Mouse (Mus musculus) CD4-positive, CD25-positive, alpha-beta regulatory T cell, adult 4 months (primary cell): ENCODE results near the gene Zfp184. TPM values are rescaled to one million over a fixed set of nuclear protein-coding genes. Genes with fewer than 3 reads are reported as not detected.

ENCODE experiments used
- polyA plus RNA-seq, 2 experiments: library from polyadenylated mRNA; unstranded; fragments of 100-300 nt; shearing (Covaris generic); gene quantifications; one replicate each; pipeline ENCODE4 v1.2.1; 2017

Zfp184 gene
- polyA plus RNA-seq, 2 experiments from 2014 or later: 0.37 TPM; not detected in 1

Other genes starting within 250 kb of the Zfp184 start
- not detected for gene Olfr1359, start 247.0 kb upstream of the Zfp184 start, polyA plus RNA-seq
- not detected for gene Hist1h2bl, start 229.0 kb upstream of the Zfp184 start, polyA plus RNA-seq
- 10 to 100 TPM in 1 of 2 experiments, not detected in 1; 41.5 TPM for gene Hist1h2ai, start 228.7 kb upstream of the Zfp184 start, polyA plus RNA-seq
- gene Hist1h3h, start 227.4 kb upstream of the Zfp184 start, polyA plus RNA-seq: 1 to 10 TPM; 2.1 to 2.5 TPM
- gene Hist1h2bm, start 223.1 kb upstream of the Zfp184 start, polyA plus RNA-seq: 1 to 10 TPM; 1.8 to 2.5 TPM
- not detected for gene Hist1h4j, start 210.0 kb upstream of the Zfp184 start, polyA plus RNA-seq
- 10 to 100 TPM in 1 of 2 experiments, 1 to 10 TPM in 1; 8.2 to 16.8 TPM for gene Hist1h4k, start 194.6 kb upstream of the Zfp184 start, polyA plus RNA-seq
- gene Hist1h2ak, start 191.3 kb upstream of the Zfp184 start, polyA plus RNA-seq: 1 to 10 TPM in 1 of 2 experiments, not detected in 1; 2.1 TPM
- 1 to 10 TPM in 1 of 2 experiments, not detected in 1; 5.6 TPM for gene Hist1h2bn, start 191.0 kb upstream of the Zfp184 start, polyA plus RNA-seq
- 1 to 10 TPM; 3.6 to 5.1 TPM for gene Hist1h1b, start 164.5 kb upstream of the Zfp184 start, polyA plus RNA-seq
- not detected for gene Hist1h3i, start 161.7 kb upstream of the Zfp184 start, polyA plus RNA-seq
- 1 to 10 TPM in 1 of 2 experiments, not detected in 1; 8.0 TPM for gene Hist1h2an, start 157.9 kb upstream of the Zfp184 start, polyA plus RNA-seq
- gene Hist1h2bp, start 157.6 kb upstream of the Zfp184 start, polyA plus RNA-seq: not detected
- 1 to 10 TPM; 4.9 to 6.4 TPM for gene Hist1h2bq, start 134.9 kb upstream of the Zfp184 start, polyA plus RNA-seq
- not detected for gene Hist1h2ao, start 134.6 kb upstream of the Zfp184 start, polyA plus RNA-seq
- 10 to 100 TPM in 1 of 2 experiments, not detected in 1; 21.4 TPM for gene Hist1h4m, start 133.3 kb upstream of the Zfp184 start, polyA plus RNA-seq
- gene Hist1h4n, start 112.9 kb upstream of the Zfp184 start, polyA plus RNA-seq: 10 to 100 TPM in 1 of 2 experiments, not detected in 1; 12.8 TPM
- 100 to 1,000 TPM in 1 of 2 experiments, 10 to 100 TPM in 1; 94.5 to 115 TPM for gene Hist1h2ap, start 111.6 kb upstream of the Zfp184 start, polyA plus RNA-seq
- 1 to 10 TPM; 4.7 to 6.5 TPM for gene Hist1h2br, start 111.4 kb upstream of the Zfp184 start, polyA plus RNA-seq
- gene Pom121l2, start 36.1 kb downstream of the Zfp184 start, polyA plus RNA-seq: not detected
- under 1 TPM in 1 of 2 experiments, not detected in 1; 0.74 TPM for gene Prss16, start 64.6 kb downstream of the Zfp184 start, polyA plus RNA-seq
- not detected for gene Hist1h2ah, start 90.5 kb downstream of the Zfp184 start, polyA plus RNA-seq
- gene Hist1h2bk, start 90.8 kb downstream of the Zfp184 start, polyA plus RNA-seq: 1 to 10 TPM in 1 of 2 experiments, not detected in 1; 4.8 TPM
- 1 to 10 TPM; 5.4 to 6.7 TPM for gene Hist1h4i, start 96.3 kb downstream of the Zfp184 start, polyA plus RNA-seq
- not detected for gene Hist1h2ag, start 97.8 kb downstream of the Zfp184 start, polyA plus RNA-seq
- gene Hist1h2bj, start 98.1 kb downstream of the Zfp184 start, polyA plus RNA-seq: 1 to 10 TPM; 3.8 to 9.5 TPM
- gene Vmn1r188, start 139.3 kb downstream of the Zfp184 start, polyA plus RNA-seq: not detected
- gene Vmn1r189, start 160.7 kb downstream of the Zfp184 start, polyA plus RNA-seq: not detected
- gene Vmn1r191, start 238.9 kb downstream of the Zfp184 start, polyA plus RNA-seq: not detected
- not detected for gene Vmn1r192, start 246.0 kb downstream of the Zfp184 start, polyA plus RNA-seq